Mouse (Mus musculus) brain, embryonic 14.5 days (tissue): Measurements from ENCODE around the gene Vmn2r89.

ENCODE experiments used
- CTCF ChIP-seq: fragments of 200-500 bp; IDR thresholded peaks from 2 replicates; pipeline ENCODE4 v1.5.1; 2012; ENCODE audit warnings: inconsistent platforms, mild to moderate bottlenecking, moderate library complexity, borderline replicate concordance; ENCODE audit not compliant: insufficient read depth, insufficient read length; ENCODE audit errors: extremely low read depth
- POLR2A ChIP-seq: fragments of 200-500 bp; IDR thresholded peaks from 2 replicates; pipeline ENCODE4 v1.6.1; 2012; ENCODE audit warnings: mild to moderate bottlenecking, inconsistent platforms, borderline replicate concordance; ENCODE audit not compliant: poor library complexity, insufficient read depth, insufficient read length, severe bottlenecking; ENCODE audit errors: extremely low read depth

DNA sequence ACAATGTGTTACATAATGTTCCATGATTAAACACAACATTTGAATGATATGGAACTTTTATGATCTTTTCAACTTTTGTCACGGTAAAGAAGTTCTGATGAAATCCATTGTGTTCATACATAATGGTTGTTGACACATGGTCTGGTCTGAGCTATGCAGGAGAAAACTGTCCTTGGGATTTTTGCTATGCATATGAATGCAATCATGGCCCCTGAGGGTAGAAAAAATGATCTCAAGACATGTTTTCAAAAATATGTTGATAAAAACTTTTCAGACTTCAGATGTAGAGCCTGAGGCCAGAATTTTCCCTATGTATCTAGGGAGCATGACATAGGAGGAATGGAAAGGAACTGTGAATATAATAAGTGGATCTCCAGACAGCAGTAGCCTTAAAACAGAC, 41.1 kb upstream of the Vmn2r89 start, which contains the start of gene Vmn2r88:
- TF ChIP-seq CTCF = no peak
- TF ChIP-seq POLR2A = no peak
